Mouse (Mus musculus): ENCODE data around the gene Ttll8.

Gene Ttll8

GRCm38 (mm10) chr15:88954368-88955072, at the start of gene Ttll8:
Gene Ttll8, minus strand, starts transcription at chr15:88954418.
- no peak for DNase-seq (ENCODE audit: low read depth, low spot score)

GRCm38 (mm10) chr15:89001245-89001644, 47.0 kb upstream of the Ttll8 start:
- no peak for DNase-seq (ENCODE audit: low read depth, low spot score)

DNA sequence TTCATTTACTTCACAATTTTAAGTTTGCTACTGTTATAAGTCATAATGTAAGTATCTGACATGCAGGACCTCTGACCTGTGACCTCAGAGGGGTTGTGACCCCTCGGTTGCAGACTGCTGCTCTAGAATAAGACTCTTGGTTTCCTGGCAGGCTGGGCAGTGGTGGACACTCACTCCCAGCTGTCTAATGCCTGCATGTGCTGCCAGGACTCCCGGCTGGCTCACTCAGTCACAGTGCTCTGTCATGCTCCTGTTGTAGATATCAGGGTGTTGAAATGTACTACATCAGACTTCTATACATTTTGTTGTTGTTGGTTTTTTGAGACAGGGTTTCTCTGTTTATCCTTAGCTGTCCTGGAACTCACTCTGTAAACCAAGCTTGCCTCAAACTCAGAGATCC, 46.1 kb upstream of the Ttll8 start:
- DNase-seq (ENCODE audit: low read depth, low spot score) = no peak

GRCm38 (mm10) chr15:88999124-88999523, 44.9 kb upstream of the Ttll8 start:
- no peak for DNase-seq (ENCODE audit: low read depth, low spot score)

DNA sequence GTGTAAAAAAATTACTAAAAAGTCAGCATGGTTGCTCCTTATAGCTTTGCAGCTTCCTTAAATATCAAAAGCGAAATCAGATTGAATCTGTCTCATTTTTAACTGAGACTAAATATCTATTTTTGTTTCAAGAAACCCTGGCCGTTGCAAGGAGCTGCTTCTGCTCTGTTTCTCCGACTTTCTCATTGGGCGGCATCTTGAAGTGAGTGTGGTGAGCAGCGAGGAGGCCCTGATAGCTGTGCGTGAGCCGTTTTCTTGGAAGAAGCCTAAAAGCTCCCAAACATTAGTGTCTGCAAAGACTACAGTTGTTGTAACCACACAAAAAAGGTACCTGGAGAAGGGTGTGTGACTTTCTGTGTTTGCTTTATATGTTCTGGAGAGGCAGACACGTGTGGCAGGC, 44.4 kb upstream of the Ttll8 start:
- peak; percentile 12 for DNase-seq (ENCODE audit: low read depth, low spot score)

- DNase-seq (ENCODE audit: low read depth, low spot score) = no peak
These were observed 35.0 kb upstream of the Ttll8 start for GRCm38 (mm10) chr15:88989236-88989635.

DNA sequence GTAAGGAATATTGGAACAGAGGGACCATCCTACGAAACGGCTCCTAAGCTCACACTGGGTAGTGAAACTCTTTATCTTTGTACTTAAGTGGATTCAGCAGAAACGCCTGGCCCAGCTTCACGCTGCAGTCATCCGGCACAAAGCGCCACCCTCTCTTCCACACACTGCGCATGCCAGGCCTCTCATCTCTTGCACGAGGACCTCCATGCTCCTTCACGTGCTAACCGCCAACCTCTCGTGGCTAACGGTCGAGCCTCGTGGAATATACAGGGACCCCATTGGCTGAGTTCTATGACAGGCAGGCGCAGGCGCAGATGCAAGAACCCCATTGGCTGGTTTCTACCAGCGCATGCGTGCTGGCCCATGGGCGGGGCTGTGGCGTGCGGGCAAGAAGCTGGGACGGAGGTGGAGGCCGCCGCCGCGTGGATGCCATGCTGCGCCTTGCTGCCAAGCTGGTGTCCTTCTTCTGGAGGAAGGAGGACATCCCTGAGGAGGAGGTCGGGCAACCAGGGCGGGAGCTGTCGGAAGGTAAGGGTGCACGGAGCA, 28.4 kb upstream of the Ttll8 start, which contains the start of gene Mov10l1:
TSS of gene Mov10l1 (plus strand) at position 376 of the 546 bp plus-strand sequence.
- DNase-seq (ENCODE audit: low read depth, low spot score) = no peak

- DNase-seq (ENCODE audit: low read depth, low spot score) = peak; percentile 13
These were observed 24.9 kb upstream of the Ttll8 start for GRCm38 (mm10) chr15:88979138-88979446.

GRCm38 (mm10) chr15:88978281-88979137, 24.3 kb upstream of the Ttll8 start, which contains the start of gene Mlc1:
Gene Mlc1, minus strand, starts transcription at chr15:88979007.
- no peak for DNase-seq (ENCODE audit: low read depth, low spot score)

DNA sequence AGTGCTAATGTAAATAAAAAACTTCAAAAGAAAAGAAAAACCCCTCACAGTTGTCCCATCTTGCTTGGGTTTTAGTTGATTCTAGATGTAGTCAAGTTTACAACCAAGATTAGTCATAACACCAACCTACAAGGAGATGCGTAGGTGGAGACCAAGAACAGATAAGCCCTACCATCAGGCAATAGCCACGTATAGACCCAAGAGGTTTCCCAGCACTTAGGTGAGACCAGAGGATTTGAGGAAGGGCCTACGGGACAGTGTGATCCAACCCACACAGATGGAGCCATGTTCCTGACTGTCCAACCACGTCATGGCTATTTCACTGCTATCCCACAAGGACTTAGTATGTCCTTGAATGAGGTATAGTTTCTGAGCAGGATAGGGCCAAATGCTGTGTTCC, 18.1 kb upstream of the Ttll8 start:
- no peak for DNase-seq (ENCODE audit: low read depth, low spot score)

DNA sequence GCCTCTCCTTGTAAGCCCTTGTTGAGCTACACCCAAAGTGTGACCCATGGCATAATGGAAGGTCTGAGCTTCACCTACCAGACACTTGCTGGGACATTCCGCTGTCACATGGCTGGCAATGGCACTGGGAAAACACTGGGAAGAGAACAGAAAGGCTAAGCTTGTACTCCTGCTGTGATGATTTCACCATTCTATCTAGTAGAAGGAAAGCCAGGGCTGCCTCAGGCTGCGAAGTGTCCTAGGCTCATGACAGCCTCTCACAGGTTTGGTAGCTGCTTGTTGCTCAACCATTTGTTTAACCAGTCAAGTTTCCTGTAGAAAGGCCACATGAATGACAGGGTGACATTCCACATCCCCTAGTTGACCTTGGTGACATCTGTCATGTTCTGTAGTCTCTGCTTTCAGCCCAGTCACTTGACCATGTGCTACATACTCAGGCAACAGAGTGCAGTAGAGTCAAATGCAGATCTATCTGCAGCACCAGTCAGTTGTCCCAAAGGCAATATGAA, 9.9 kb upstream of the Ttll8 start:
- DNase-seq (ENCODE audit: low read depth, low spot score) = no peak

GRCm38 (mm10) chr15:88957522-88957921, 3.3 kb upstream of the Ttll8 start:
- DNase-seq (ENCODE audit: low read depth, low spot score) = no peak

- no peak for DNase-seq (ENCODE audit: low read depth, low spot score)
These were observed 1.1 kb upstream of the Ttll8 start for GRCm38 (mm10) chr15:88955342-88955741.

GRCm38 (mm10) chr15:88951246-88951645, 3.0 kb downstream of the Ttll8 start:
- no peak for DNase-seq (ENCODE audit: low read depth, low spot score)

GRCm38 (mm10) chr15:88946851-88947250, 7.4 kb downstream of the Ttll8 start:
- no peak for DNase-seq (ENCODE audit: low read depth, low spot score)

DNA sequence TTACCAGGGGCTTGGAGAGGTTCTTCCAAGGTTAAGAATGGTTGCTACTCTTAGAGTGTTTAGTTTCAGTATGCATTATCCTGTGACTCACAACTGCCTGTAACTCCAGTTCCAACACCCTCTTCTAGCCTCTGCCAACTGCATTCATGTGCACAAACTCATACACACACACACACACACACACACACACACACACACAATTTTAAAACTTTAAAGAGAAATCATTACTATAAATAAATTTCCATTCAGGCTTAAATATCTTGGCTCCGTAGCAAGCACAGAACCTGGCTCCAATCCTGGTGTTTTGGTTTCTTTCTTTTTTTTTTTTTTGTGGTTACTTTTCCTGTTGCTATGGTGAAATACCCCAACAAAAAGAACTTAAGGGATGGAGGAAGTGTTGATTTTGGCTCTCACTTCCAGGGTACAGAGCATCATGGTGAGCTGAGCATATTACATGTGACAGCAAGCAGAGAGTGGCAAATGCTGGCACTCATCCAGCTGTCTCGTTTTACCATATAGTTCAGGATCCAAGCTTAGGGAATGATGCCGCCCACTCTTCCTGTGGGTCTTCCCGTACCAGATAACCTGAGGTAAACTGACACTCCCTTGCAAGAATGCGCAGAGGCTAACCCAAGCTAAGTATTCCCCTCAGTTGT, 10.2 kb downstream of the Ttll8 start:
- DNase-seq (ENCODE audit: low read depth, low spot score) = peak; percentile 34

GRCm38 (mm10) chr15:88942783-88943182, 11.4 kb downstream of the Ttll8 start:
- no peak for DNase-seq (ENCODE audit: low read depth, low spot score)

DNA sequence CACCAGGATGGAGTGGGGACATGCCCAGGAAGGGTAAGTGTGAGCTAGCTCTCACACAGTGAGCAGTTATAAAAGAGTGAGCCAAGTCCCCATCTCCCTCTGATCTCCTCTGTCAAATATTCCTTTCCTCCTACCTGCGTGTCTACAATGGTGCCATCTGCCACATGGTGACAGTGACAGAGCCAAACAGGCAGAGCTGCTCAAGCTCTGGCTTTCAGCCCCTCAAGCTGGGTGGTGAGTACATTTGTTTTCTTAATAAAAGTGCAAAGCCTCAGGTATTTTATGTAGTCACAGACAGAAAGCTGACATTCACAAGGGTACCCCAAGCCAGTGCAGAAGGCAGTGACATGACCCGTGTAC, 16.9 kb downstream of the Ttll8 start:
- DNase-seq (ENCODE audit: low read depth, low spot score) = no peak

DNA sequence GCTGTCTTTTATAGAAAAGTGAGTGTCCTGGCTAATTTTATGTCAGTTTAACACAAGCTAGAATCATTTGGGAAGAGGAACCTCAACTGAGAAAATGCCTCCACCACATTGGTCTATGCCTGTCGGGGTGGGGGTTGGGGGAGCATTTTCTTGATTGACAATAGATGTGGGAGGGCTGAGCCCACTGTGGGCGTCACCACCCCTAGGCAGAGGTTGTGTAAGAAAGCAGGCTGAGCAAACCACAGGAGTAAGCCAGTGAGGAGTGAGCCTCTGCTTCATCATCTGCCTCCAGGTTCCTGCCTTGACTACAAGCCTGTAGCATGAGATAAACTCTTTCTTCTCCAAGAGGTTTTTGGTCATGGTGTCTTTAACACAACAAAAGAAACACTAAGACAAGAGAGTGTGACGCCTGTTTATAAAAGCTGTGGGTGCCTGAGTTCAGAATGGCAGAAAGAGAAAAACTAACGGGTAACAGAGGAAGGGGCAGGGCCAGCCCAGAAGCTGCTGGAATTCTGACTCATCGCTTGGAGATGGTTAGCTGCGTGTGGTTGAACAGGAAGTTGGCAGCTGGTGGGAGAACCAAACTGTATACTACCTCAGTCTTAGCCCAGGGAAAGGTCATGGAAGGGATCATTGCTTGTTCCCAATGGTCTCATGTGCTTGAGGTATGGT, 17.5 kb downstream of the Ttll8 start:
- no peak for DNase-seq (ENCODE audit: low read depth, low spot score)

GRCm38 (mm10) chr15:88934141-88934540, 20.1 kb downstream of the Ttll8 start:
- peak; percentile 24 for DNase-seq (ENCODE audit: low read depth, low spot score)

DNA sequence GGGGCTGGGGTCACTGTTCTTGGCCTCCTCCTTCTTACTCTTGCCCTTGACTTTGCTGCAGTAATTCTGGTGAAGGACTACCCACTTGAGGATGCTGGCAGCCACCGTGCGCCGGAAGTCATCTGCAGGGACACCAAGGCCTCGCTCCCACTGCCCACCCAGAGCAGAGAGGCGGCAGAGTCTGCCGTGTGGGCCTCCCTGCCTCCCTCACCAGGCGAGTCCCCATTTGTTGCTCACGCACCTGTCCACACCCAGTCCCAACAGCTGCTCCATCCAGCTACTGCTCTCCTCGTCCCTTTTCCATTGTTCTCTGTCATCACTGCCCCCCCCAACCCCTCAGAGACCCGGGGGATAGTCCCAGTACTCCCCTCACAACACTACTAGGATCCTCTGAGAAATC, 21.6 kb downstream of the Ttll8 start:
- no peak for DNase-seq (ENCODE audit: low read depth, low spot score)

- no peak for DNase-seq (ENCODE audit: low read depth, low spot score)
These were observed 32.3 kb downstream of the Ttll8 start for GRCm38 (mm10) chr15:88921992-88922310.

Data from telencephalon, adult 2 months (tissue).